Mouse (Mus musculus) forebrain, embryonic 13.5 days (tissue): ENCODE measurements around the gene Arhgdib. TPM values are rescaled to one million over a fixed set of nuclear protein-coding genes. Genes with fewer than 3 reads are reported as not detected.
"Not testable (repeated sequence)": the region's sequence is repeated elsewhere in the genome, so short reads cannot be mapped to it uniquely, and the experiment has no call there.

Source experiments
- ATAC-seq: fragments of 200-750 bp; cut with Nextera tagmentation; 2 replicates; pipeline ENCODE4 v1.8.0; 2017
- H3K27ac ChIP-seq: fragments of 300-500 bp; sonication (generic); 2 replicates; pipeline ENCODE4 v1.5.1; 2015; ENCODE audit warnings: inconsistent platforms, mild to moderate bottlenecking, moderate library complexity
- H3K27me3 ChIP-seq: fragments of 300-500 bp; sonication (generic); 2 replicates; pipeline ENCODE4 v1.6.1; 2015; ENCODE audit warnings: mild to moderate bottlenecking, inconsistent platforms
- H3K36me3 ChIP-seq: fragments of 300-500 bp; sonication (generic); 2 replicates; pipeline ENCODE4 v1.6.1; 2015; ENCODE audit warnings: mild to moderate bottlenecking, inconsistent platforms; ENCODE audit not compliant: poor library complexity, severe bottlenecking
- H3K4me1 ChIP-seq: fragments of 300-500 bp; sonication (generic); 2 replicates; pipeline ENCODE4 v1.6.1; 2015; ENCODE audit warnings: inconsistent platforms
- H3K4me2 ChIP-seq: fragments of 300-500 bp; sonication (generic); 2 replicates; pipeline ENCODE4 v1.6.1; 2015; ENCODE audit warnings: inconsistent platforms, mild to moderate bottlenecking, moderate library complexity
- H3K4me3 ChIP-seq: fragments of 300-500 bp; sonication (generic); 2 replicates; pipeline ENCODE4 v1.5.1; 2015; ENCODE audit warnings: mild to moderate bottlenecking, inconsistent platforms
- H3K9ac ChIP-seq: fragments of 300-500 bp; sonication (generic); 2 replicates; pipeline ENCODE4 v1.6.1; 2015; ENCODE audit warnings: mild to moderate bottlenecking, inconsistent platforms
- H3K9me3 ChIP-seq: fragments of 300-500 bp; sonication (generic); replicated peaks from 2 replicates; pipeline ENCODE4 v1.6.1; 2016; ENCODE audit warnings: inconsistent platforms
- WGBS: fragments of 180-500 bp; shearing (Covaris S2); methylation state at CpG from one replicate; pipeline ENCODE4 v1.1.7; 2015; 5-methylcytosine and 5-hydroxymethylcytosine counted together
- polyA plus RNA-seq: library from polyadenylated mRNA; unstranded; fragments of >200 nt; fragmentation: Nextera tagmentation; extraction: Ambion mirVana; gene quantifications from 2 replicates; pipeline ENCODE4 v1.2.1, GENCODE M21; 2015

Gene Arhgdib
- polyA plus RNA-seq: 11.0 and 11.5 TPM in 2 replicates

DNA sequence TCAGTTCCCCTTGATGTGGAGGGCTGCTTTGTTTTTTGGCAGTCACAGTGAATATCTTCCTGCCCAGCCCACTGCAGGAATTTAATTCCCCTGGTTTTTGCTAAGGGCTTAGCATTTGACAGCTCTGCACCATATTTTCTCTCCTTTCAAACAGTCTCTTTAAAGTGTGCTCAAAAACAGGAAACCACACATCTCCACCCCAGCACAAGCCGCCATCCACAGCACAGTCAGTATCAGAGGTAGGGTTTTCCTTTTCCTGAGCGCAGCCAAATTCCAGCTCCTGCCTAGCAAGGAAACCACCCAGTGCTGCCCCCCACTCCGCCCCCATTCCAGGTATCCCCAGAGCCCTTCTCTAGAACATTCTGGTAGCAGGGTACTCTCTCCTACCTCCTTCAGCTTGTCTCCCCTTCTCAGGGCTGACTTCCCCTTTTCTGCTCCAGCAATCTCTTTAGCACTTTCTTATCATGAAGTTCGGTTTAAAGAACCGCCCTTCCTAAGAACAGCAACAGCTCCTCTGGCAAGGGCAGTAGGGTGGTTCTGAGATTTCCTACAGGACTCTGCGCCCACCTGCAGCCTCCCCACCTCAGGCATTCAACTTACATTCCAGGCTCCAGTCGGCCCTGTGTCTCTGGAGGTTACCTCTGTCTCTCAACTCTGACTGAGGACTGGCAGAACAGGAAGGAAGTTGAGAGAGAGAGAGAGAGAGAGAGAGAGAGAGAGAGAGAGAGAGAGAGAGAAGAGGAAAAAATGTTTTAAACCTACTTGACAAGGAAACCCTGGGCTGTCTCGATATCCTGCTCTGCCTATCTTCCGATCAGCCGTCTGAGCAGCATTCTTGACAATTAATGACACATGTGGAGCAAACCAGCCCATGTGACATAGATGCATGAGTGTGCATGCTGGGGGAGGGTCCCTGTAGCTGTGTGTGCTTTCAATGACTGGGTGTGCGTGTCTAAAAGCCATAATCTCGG is at the start of gene Arhgdib:
Gene Arhgdib, minus strand, starts transcription at position 849 of the 971 bp plus-strand sequence.
- Histone ChIP-seq H3K27ac (no peak within 1 kb of the TSS), H3K9ac (no peak within 1 kb of the TSS), H3K4me3 (no peak within 1 kb of the TSS), H3K36me3 (no peaks in the 10 kb centered on the region), H3K27me3 (no peaks in the 10 kb centered on the region), H3K9me3 (no peaks in the 10 kb centered on the region), H3K4me2 (no peak within 1 kb of the TSS), H3K4me1 (0 out of 2 replicates have a peak, but pooled peaks cover 3% of the 10 kb centered on the region)
- WGBS: 71% methylated on average over 12 of the region's 12 CpGs
- ATAC-seq: no peak

DNA sequence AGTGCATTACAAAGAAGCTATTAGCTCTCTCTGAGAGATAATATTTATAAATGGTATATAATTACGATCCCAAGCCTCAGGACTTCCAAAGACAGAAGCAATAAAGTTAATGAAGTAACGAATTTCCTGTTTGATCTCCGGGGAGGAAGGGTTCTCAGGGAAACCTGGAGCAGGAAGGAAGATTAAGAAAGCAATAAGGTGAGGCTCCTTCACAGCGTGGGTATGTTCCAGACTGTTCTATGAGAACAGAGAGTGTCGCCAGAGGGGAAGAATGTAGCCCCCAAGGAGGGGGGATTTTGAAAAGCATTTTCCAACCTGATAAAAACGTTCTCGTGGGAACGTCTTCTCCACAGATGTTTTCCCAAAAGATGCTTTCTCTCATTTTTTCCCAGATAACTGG is 48.9 kb upstream of the Arhgdib start:
- no peak overlapping the region for H3K4me2 ChIP-seq
- H3K36me3 ChIP-seq: no peaks in the 10 kb centered on the region
- no peak overlapping the region for H3K9ac ChIP-seq
- no peaks in the 10 kb centered on the region for H3K4me1 ChIP-seq
- H3K27me3 ChIP-seq: no peaks in the 10 kb centered on the region
- H3K27ac ChIP-seq: no peak overlapping the region
- WGBS: 70% methylated on average over 8 of the region's 8 CpGs
- H3K9me3 ChIP-seq: no peaks in the 10 kb centered on the region
- no peak overlapping the region for H3K4me3 ChIP-seq
- ATAC-seq: no peak

DNA sequence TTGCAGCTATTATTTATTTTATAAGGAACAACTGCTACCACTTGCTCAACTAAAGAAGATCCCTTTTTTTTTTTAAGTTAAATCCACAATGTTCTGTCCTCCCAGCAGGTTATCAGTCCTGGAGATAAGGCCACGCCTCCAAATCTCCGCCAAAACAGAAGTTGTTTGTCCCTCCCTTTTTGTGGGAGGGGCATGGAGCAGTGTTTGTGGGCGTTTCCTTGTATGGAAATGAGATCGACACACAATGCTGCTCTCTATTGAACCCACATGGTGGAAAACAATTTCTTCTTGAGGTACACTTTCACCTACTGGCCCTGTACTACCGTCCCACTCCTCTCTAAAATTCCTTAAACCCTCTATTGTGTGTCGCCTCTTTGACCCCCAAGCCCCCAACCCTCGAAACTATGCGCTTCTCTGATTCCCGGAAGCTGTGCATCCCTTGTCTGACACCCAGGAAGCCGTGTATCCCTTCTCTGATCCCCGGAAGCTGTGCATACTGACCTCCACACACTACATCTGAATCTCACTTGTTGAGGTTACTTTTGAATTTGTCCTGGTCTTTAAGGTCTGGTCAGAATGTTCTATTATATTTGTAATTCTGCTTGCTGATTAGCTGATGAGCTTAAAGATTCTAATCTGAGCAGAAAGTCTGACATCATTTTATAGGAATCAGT is 48.3 kb upstream of the Arhgdib start:
- Histone ChIP-seq H3K27me3 (no peaks in the 10 kb centered on the region), H3K4me2 (no peak overlapping the region), H3K4me3 (peak overlapping the region; percentile 6; the same call in 1 of the 2 replicates), H3K4me1 (no peaks in the 10 kb centered on the region), H3K9me3 (no peaks in the 10 kb centered on the region), H3K27ac (no peak overlapping the region), H3K36me3 (no peaks in the 10 kb centered on the region), H3K9ac (no peak overlapping the region)
- no peak for ATAC-seq
- WGBS: 41% methylated on average over 11 of the region's 11 CpGs

DNA sequence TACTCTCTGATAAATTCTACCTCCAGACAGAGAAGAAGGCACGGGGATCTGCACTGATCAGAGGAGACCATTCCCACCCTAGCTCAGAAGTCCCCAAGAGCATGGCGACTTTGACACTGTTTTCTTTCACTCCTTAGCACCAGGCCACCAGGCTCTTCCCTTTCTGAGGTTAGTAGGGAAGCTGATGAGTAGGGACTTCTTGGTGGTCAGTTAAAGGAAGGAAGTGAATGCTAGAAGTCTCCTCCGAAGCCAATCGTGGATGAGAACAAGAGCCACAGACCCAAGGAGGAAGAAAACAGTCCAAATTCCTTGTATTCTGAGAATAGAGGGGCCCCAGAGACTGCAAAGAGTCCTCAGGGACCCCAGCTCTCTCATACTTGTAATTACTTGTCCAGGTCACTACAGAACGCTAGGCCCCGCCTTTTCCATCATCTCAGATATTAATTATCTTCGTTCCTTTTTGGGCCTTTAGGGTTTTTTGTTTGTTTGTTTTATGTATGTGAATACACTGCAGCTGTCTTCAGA is 46.9 kb upstream of the Arhgdib start:
- Histone ChIP-seq H3K27me3 (no peaks in the 10 kb centered on the region), H3K4me1 (no peaks in the 10 kb centered on the region)
- 88% methylated on average over 7 of the region's 7 CpGs for WGBS

DNA sequence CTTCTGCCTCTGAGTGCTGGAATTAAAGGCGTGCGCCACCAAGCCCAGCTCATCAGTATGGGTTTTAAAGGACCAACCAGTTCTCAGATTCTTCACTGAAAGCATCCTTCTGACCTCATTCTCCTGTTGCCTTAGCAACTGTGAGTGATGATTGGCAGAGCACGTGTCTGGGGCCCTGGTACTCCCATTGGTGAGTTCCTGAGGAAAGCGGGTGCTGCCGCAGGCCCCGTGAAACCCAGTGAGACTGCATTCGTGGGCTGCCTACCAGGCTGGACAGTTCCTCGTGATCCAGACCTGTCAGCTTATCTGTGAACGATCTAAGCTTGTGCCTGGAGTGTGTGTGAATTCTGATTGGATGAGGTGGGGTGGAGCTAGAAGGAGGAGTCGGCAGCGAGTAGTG is 45.0 kb upstream of the Arhgdib start:
- no peak overlapping the region for H3K27ac ChIP-seq
- H3K4me2 ChIP-seq: no peak overlapping the region
- no peaks in the 10 kb centered on the region for H3K4me1 ChIP-seq
- 67% methylated on average over 11 of the region's 11 CpGs for WGBS
- no peaks in the 10 kb centered on the region for H3K27me3 ChIP-seq
- H3K36me3 ChIP-seq: no peaks in the 10 kb centered on the region
- H3K9ac ChIP-seq: no peak overlapping the region
- no peaks in the 10 kb centered on the region for H3K9me3 ChIP-seq
- H3K4me3 ChIP-seq: no peak overlapping the region
- ATAC-seq: 0 out of 2 replicates have a peak, but pooled peaks have one; percentile 45

More for the DNA sequence above, 46.9 kb upstream of the Arhgdib start:
- no peak overlapping the region for H3K27ac ChIP-seq
- no peak overlapping the region for H3K4me3 ChIP-seq
- H3K36me3 ChIP-seq: no peaks in the 10 kb centered on the region
- no peak overlapping the region for H3K9ac ChIP-seq
- no peaks in the 10 kb centered on the region for H3K9me3 ChIP-seq
- no peak overlapping the region for H3K4me2 ChIP-seq
- no peak for ATAC-seq

DNA sequence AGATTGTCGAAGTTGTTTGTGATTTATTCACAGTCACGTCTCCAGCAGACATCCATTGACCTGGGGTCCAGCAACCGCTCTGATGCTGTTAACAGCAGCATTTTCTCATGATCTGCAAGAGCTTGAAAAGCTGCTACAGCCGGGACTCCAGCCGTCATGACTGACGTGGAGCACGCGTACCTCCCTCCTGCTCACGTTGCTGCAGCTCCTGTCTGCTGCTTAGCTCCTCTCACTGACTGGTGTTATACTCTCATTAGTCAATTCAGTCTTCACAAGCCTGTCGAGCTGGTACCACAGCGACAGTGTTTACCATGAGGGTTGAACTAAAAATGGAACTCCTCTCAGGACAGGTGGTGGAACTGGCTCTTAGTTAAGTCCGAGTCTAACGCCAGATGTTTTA is 44.3 kb upstream of the Arhgdib start:
- Histone ChIP-seq H3K36me3 (no peaks in the 10 kb centered on the region), H3K4me2 (no peak overlapping the region), H3K4me1 (no peaks in the 10 kb centered on the region), H3K9me3 (no peaks in the 10 kb centered on the region), H3K27ac (no peak overlapping the region), H3K27me3 (no peaks in the 10 kb centered on the region), H3K4me3 (no peak overlapping the region), H3K9ac (no peak overlapping the region)
- ATAC-seq: no peak
- 69% methylated on average over 13 of the region's 13 CpGs for WGBS

DNA sequence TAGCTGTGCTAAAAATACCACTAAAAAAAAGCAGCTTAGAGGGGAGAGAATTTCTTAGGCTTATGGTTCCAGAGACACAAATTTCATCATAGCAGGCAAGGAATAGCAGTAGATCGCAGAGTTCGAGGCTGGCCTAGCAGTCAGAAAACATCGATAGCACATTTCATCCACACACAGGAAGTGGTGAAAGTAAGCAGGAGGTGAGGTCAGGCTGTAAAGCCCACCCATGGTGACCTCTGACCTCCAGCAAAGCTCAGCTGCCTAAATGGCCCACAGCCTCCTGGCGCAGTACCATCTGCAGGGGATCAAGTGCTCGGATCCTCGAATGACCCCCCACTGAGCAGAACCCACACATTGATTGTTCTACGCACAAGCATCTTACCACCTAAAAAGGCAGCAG is 41.5 kb upstream of the Arhgdib start:
- Histone ChIP-seq H3K4me3 (no peak overlapping the region), H3K27me3 (no peaks in the 10 kb centered on the region), H3K27ac (no peak overlapping the region), H3K9me3 (no peaks in the 10 kb centered on the region), H3K4me2 (no peak overlapping the region), H3K4me1 (0 out of 2 replicates have a peak, but pooled peaks cover 3% of the 10 kb centered on the region), H3K36me3 (no peaks in the 10 kb centered on the region), H3K9ac (no peak overlapping the region)
- ATAC-seq: no peak
- WGBS: 60% methylated on average over 7 of the region's 7 CpGs

DNA sequence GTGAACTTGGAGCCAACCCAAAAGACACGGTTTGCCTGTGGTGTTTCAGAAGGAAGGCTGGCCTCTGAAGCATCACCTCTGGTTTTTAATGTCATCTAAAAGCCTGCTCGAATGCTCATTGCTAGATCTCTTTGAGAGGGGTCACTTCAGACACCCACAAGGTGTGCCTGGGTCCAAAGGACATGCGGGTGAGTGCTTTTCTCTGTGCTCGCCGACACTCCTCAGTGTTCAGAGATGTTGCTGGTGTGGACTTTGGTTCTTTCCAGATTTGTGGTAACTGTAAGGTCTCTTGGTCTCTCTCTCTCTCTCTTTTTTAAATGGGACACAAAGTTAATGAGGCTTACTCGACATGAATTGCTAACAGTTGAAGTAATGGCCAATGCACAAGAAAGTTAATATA is 40.9 kb upstream of the Arhgdib start:
- H3K9ac ChIP-seq: no peak overlapping the region
- no peaks in the 10 kb centered on the region for H3K36me3 ChIP-seq
- H3K27me3 ChIP-seq: no peaks in the 10 kb centered on the region
- no peak for ATAC-seq
- H3K27ac ChIP-seq: no peak overlapping the region
- WGBS: 81% methylated on average over 6 of the region's 6 CpGs
- 0 out of 2 replicates have a peak, but pooled peaks cover 3% of the 10 kb centered on the region for H3K4me1 ChIP-seq
- no peak overlapping the region for H3K4me2 ChIP-seq
- no peak overlapping the region for H3K4me3 ChIP-seq
- no peaks in the 10 kb centered on the region for H3K9me3 ChIP-seq

DNA sequence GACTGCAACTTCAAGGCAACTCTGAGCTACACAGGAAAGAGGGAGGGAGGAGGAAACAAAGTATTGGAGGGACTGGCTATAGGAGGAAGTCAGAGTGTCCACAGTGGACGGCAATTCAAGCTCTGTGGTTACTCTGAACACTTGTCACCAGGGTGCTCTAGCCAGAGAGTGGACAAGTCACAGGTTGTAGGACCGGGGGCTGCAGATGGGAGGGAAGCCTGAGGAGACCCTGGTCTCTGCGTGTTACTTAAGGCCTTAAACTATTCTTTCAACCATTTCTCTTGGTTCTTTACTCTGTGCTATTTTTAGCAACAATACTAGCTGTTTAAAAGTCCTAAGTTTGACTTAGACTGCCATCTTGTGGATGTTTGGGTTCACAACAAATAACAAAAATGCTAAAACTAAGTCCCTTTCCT is 38.6 kb upstream of the Arhgdib start:
- Histone ChIP-seq H3K9me3 (no peaks in the 10 kb centered on the region), H3K27ac (no peak overlapping the region), H3K36me3 (no peaks in the 10 kb centered on the region), H3K4me3 (no peak overlapping the region), H3K9ac (no peak overlapping the region), H3K4me1 (0 out of 2 replicates have a peak, but pooled peaks cover 3% of the 10 kb centered on the region), H3K4me2 (no peak overlapping the region), H3K27me3 (no peaks in the 10 kb centered on the region)
- ATAC-seq: peak; percentile 84
- WGBS: 33% methylated on average over 3 of the region's 3 CpGs

DNA sequence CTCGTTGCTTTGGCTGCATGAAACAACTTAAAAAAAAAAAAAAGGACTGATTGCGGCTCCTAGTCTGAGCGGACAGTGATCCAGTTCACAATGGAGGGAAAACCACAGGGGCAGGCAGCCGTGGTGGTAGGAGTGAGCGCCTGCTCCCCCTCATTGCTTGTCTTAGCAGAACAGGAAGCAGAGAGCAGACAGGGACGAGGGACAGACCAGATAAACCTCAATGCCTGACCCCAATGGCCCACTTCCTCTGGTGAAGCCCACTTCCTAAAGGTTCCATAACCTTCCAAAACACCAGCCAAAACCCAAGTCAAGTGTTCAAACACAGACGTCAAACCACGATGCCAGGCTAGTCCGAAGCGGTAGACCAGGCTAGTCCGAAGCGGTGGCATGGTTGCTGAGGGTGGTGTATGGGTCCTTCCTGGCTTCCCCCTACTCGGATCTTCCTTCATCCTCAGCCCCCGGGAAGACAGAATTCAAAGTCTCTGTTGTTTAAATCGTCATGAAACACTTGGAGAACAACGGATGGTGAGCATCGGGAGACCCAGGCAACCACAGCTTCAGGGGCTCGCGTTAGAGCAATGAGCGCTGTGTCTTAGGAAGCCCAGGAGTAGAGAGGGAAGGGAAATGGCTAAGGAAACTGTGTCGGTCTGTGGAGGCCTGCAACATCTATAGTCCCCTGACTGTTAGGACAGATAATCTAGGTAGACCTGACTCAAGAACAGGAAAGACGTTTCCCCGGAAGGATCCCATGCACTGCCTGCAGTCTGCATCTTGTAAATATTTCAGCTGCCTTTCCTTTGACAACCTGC is 37.8 kb upstream of the Arhgdib start:
- no peak for ATAC-seq
- Histone ChIP-seq H3K4me3 (no peak overlapping the region), H3K9ac (no peak overlapping the region), H3K9me3 (no peaks in the 10 kb centered on the region), H3K4me1 (0 out of 2 replicates have a peak, but pooled peaks cover 3% of the 10 kb centered on the region), H3K27me3 (no peaks in the 10 kb centered on the region), H3K27ac (no peak overlapping the region), H3K36me3 (no peaks in the 10 kb centered on the region), H3K4me2 (no peak overlapping the region)
- 88% methylated on average over 23 of the region's 23 CpGs for WGBS

DNA sequence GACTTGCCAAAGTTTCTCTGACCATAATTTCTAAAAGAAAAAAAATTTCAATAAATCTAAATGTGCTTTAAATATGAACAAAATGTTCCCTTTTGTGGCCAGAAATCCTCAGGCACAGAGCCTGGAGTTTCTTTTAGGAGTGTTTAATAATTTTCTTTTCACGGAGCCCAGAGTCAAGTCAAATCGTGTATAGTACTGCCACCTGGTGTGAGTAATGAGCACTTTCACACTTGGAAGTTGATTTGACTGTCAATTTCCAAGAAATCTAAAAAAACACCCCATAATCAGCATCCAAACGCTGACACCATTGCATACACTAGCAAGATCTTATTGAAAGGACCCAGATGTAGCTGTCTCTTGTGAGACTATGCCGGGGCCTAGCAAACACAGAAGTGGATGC is 27.2 kb upstream of the Arhgdib start:
- H3K4me1 ChIP-seq, H3K27me3 ChIP-seq, H3K36me3 ChIP-seq, H3K9ac ChIP-seq, H3K4me3 ChIP-seq, H3K9me3 ChIP-seq, H3K27ac ChIP-seq, ATAC-seq, H3K4me2 ChIP-seq: not testable (repeated sequence)
- 41% methylated on average over 4 of the region's 4 CpGs for WGBS
